Mouse (Mus musculus): ENCODE results near the gene Tbc1d15. TPM values are rescaled to one million over a fixed set of nuclear protein-coding genes. Genes with fewer than 3 reads are reported as not detected.

Gene Tbc1d15
- total and polyA plus RNA-seq, 3 experiments, result 9.4 to 46.4 TPM; not detected in 1

DNA sequence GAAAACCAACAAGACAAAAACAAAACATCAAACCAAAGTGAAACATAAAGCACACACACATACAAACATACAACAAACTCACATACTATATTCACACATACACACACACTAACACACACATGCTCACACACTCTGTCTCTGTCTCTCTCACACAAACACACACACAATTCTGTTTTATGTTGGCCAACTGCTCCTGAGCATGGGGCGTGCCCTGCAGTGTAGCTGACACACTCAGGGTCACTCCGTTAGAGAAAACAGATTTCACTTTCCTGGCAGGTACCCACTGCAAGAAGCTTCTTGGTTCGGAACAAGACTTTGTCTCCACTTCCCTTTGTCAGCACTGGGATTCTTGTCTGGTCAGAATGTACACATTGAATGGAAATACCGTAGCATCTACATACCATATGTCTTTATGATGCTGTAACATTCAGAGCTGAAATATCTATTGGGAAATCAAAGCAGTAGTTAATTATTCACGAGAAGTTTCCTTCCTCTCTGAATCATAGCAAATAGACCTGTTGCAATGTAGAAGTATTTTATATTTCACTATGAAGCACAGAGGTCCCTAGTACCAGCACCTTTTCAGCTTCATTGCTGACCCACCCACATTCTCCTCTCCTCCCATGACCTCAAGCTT, 11.8 kb upstream of the Tbc1d15 start:
- no peak overlapping the region for H3K27ac ChIP-seq (ENCODE audit: control insufficient read depth, low read depth, low read length)
- no peak overlapping the region for H3K9ac ChIP-seq (ENCODE audit: control insufficient read depth, low read depth, low read length, poor library complexity, severe bottlenecking)
- TF ChIP-seq USF1 (IDR thresholded peaks at IDR 0.05; ENCODE audit: low read depth, low read length), result no peak
- TF ChIP-seq BHLHE40 (IDR thresholded peaks at IDR 0.05; ENCODE audit: borderline replicate concordance, low read depth, low read length), result no peak
- TF ChIP-seq POLR2A (IDR thresholded peaks at IDR 0.05; ENCODE audit: control insufficient read depth in 1 of 2, insufficient read depth in 1 of 2, low read depth in 1 of 2, low read length in 2 of 2, poor library complexity in 1 of 2), result no peak
- TF ChIP-seq USF2 (IDR thresholded peaks at IDR 0.05; ENCODE audit: borderline replicate concordance in 1 of 2, insufficient read depth in 1 of 2, low read depth in 1 of 2, low read length in 2 of 2), result no peak
- no peak for TF ChIP-seq E2F4 (IDR thresholded peaks at IDR 0.05; ENCODE audit: borderline replicate concordance, low read depth, low read length)
- TF ChIP-seq UBTF (IDR thresholded peaks at IDR 0.05; ENCODE audit: borderline replicate concordance, insufficient read depth, low read depth, low read length), result no peak
- TF ChIP-seq HCFC1 (IDR thresholded peaks at IDR 0.05; ENCODE audit: low read depth, low read length), result no peak
- TF ChIP-seq POLR2AphosphoS2 (IDR thresholded peaks at IDR 0.05; ENCODE audit: low read length), result no peak
- TF ChIP-seq MAX (IDR thresholded peaks at IDR 0.05; ENCODE audit: low read length), result no peak
- no peak for TF ChIP-seq SIN3A (IDR thresholded peaks at IDR 0.05; ENCODE audit: low read length)
- TF ChIP-seq MYB (IDR thresholded peaks at IDR 0.05; ENCODE audit: low read depth, low read length), result no peak
- TF ChIP-seq POLR2AphosphoS5 (IDR thresholded peaks at IDR 0.05; ENCODE audit: borderline replicate concordance, low read depth, low read length), result no peak
- no peak for TF ChIP-seq ETS1 (IDR thresholded peaks at IDR 0.05; ENCODE audit: low read depth, low read length)
- TF ChIP-seq MAFK (IDR thresholded peaks at IDR 0.05; ENCODE audit: borderline replicate concordance, low read depth, low read length), result no peak
- no peak for TF ChIP-seq MEF2A (IDR thresholded peaks at IDR 0.05; ENCODE audit: extremely low read depth, insufficient replicate concordance, low read depth, low read length, poor library complexity, severe bottlenecking)
- TF ChIP-seq NELFE (IDR thresholded peaks at IDR 0.05; ENCODE audit: low read depth, low read length), result no peak
- no peak for TF ChIP-seq TAL1 (IDR thresholded peaks at IDR 0.05; ENCODE audit: low read length)
- TF ChIP-seq RCOR1 (IDR thresholded peaks at IDR 0.05; ENCODE audit: low read depth, low read length), result no peak
- TF ChIP-seq CHD1 (IDR thresholded peaks at IDR 0.05; ENCODE audit: low read depth, low read length), result no peak
- no peaks in the 10 kb centered on the region for H3K79me2 ChIP-seq (ENCODE audit: control insufficient read depth, insufficient read depth, low read length, poor library complexity)
- H3K4me3 ChIP-seq (ENCODE audit: control insufficient read depth in 1 of 2, insufficient read depth in 1 of 2, low read depth in 2 of 2, low read length in 2 of 2), result no peak overlapping the region
- DNase-seq (ENCODE audit: low read depth, low spot score), result no peak
- peaks cover 4% of the 10 kb centered on the region in 2 experiments for H3K27me3 ChIP-seq (ENCODE audit: control insufficient read depth in 1 of 2, insufficient read depth in 2 of 2, low read length in 2 of 2)
- H3K36me3 ChIP-seq (ENCODE audit: control insufficient read depth in 1 of 2, insufficient read depth in 2 of 2, low read length in 2 of 2), result no peaks in the 10 kb centered on the region
- no peaks in the 10 kb centered on the region for H3K4me1 ChIP-seq (ENCODE audit: control insufficient read depth in 1 of 2, insufficient read depth in 2 of 2, low read length in 2 of 2)
- H3K9me3 ChIP-seq (replicated peaks; ENCODE audit: insufficient read depth, low read length), result no peaks in the 10 kb centered on the region

DNA sequence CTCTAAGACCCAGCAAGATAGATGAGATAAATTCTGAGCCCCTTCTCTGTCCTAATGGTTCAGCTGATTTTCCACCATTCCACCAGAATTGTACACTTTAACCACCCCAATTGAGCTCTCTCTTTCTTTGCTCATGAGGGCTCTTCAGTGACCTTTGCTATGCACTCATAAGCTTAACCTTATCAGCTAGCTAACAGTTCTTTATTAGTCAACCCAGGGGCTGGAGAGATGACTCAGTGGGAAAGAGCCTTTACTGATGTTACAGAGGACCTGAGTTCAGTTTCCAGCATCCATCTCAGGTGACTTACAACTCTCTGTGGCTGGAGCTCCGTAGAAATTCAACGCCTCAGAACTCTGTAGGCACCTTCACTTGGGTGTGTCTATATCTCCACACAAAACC, 11.0 kb upstream of the Tbc1d15 start:
- Histone ChIP-seq H3K4me1 (ENCODE audit: control insufficient read depth in 1 of 2, insufficient read depth in 2 of 2, low read length in 2 of 2) (no peaks in the 10 kb centered on the region), H3K9me3 (replicated peaks; ENCODE audit: insufficient read depth, low read length) (no peaks in the 10 kb centered on the region), H3K9ac (ENCODE audit: control insufficient read depth, low read depth, low read length, poor library complexity, severe bottlenecking) (no peak overlapping the region), H3K36me3 (ENCODE audit: control insufficient read depth in 1 of 2, insufficient read depth in 2 of 2, low read length in 2 of 2) (no peaks in the 10 kb centered on the region), H3K27me3 (ENCODE audit: control insufficient read depth in 1 of 2, insufficient read depth in 2 of 2, low read length in 2 of 2) (peaks cover 2 to 4% of the 10 kb centered on the region in 2 experiments), H3K79me2 (ENCODE audit: control insufficient read depth, insufficient read depth, low read length, poor library complexity) (no peaks in the 10 kb centered on the region), H3K4me3 (ENCODE audit: control insufficient read depth in 1 of 2, insufficient read depth in 1 of 2, low read depth in 2 of 2, low read length in 2 of 2) (no peak overlapping the region), H3K27ac (ENCODE audit: control insufficient read depth, low read depth, low read length) (no peak overlapping the region)
- DNase-seq (ENCODE audit: low read depth, low spot score), result no peak
- TF ChIP-seq POLR2A (IDR thresholded peaks at IDR 0.05; ENCODE audit: control insufficient read depth in 1 of 2, insufficient read depth in 1 of 2, low read depth in 1 of 2, low read length in 2 of 2, poor library complexity in 1 of 2), result no peak
- TF ChIP-seq MXI1 (IDR thresholded peaks at IDR 0.05; ENCODE audit: low read depth, low read length), result no peak
- no peak for TF ChIP-seq GATA1 (IDR thresholded peaks at IDR 0.05; ENCODE audit: low read depth, low read length)
- TF ChIP-seq USF1 (IDR thresholded peaks at IDR 0.05; ENCODE audit: low read depth, low read length), result no peak
- no peak for TF ChIP-seq POLR2AphosphoS5 (IDR thresholded peaks at IDR 0.05; ENCODE audit: borderline replicate concordance, low read depth, low read length)
- TF ChIP-seq SMC3 (IDR thresholded peaks at IDR 0.05; ENCODE audit: low read depth, low read length), result no peak
- no peak for TF ChIP-seq UBTF (IDR thresholded peaks at IDR 0.05; ENCODE audit: borderline replicate concordance, insufficient read depth, low read depth, low read length)
- TF ChIP-seq TAL1 (IDR thresholded peaks at IDR 0.05; ENCODE audit: low read length), result no peak

Measured in MEL (cell line).